Mouse (Mus musculus): ENCODE measurements around the gene Ppp1r13b. TPM values are rescaled to one million over a fixed set of nuclear protein-coding genes. Genes with fewer than 3 reads are reported as not detected.

Gene Ppp1r13b
- polyA plus RNA-seq, 1 experiment from 2014 or later, result 18.9 TPM

- Histone ChIP-seq H3K9me3 (ENCODE audit: control insufficient read depth, low read length) (no peaks in the 10 kb centered on the region), H3K27me3 (ENCODE audit: control insufficient read depth, insufficient read depth, low read length) (no peaks in the 10 kb centered on the region), H3K36me3 (ENCODE audit: control insufficient read depth, insufficient read depth, low read length) (no peaks in the 10 kb centered on the region), H3K27ac (replicated peaks) (no peak overlapping the region; the same call in 1 of the 2 replicates), H3K4me3 (ENCODE audit: low read depth, low read length) (no peak overlapping the region), H3K4me1 (replicated peaks; ENCODE audit: control insufficient read depth, insufficient read depth) (no peaks in the 10 kb centered on the region), H3K4me2 (replicated peaks; ENCODE audit: low read depth) (no peak overlapping the region), H3K9ac (ENCODE audit: low read length) (no peak overlapping the region)
- TF ChIP-seq CTCF (IDR thresholded peaks at IDR 0.05; ENCODE audit: low read depth), result no peak
- no peak for TF ChIP-seq EP300 (optimal IDR thresholded peaks at IDR 0.05)
- DNase-seq (ENCODE audit: low spot score) (peak; percentile 60), ATAC-seq (ENCODE audit: low FRiP score, low TSS enrichment) (peak; percentile 40)
- WGBS, result 31% methylated on average over 1 of the region's 1 CpGs
Observed at GRCm38 (mm10) chr12:111927338-111927737, 19.4 kb upstream of the Ppp1r13b start.

- no peak overlapping the region for H3K9ac ChIP-seq (ENCODE audit: low read length)
- no peak overlapping the region for H3K4me3 ChIP-seq (ENCODE audit: low read depth, low read length)
- H3K27me3 ChIP-seq (ENCODE audit: control insufficient read depth, insufficient read depth, low read length), result no peaks in the 10 kb centered on the region
- H3K4me1 ChIP-seq (replicated peaks; ENCODE audit: control insufficient read depth, insufficient read depth), result no peaks in the 10 kb centered on the region
- no peaks in the 10 kb centered on the region for H3K36me3 ChIP-seq (ENCODE audit: control insufficient read depth, insufficient read depth, low read length)
- DNase-seq (ENCODE audit: low spot score) (no peak), ATAC-seq (ENCODE audit: low FRiP score, low TSS enrichment) (no peak)
- no peaks in the 10 kb centered on the region for H3K9me3 ChIP-seq (ENCODE audit: control insufficient read depth, low read length)
- TF ChIP-seq CTCF (IDR thresholded peaks at IDR 0.05; ENCODE audit: low read depth) (no peak), EP300 (optimal IDR thresholded peaks at IDR 0.05) (no peak)
- 80% methylated on average over 6 of the region's 6 CpGs for WGBS
- no peak overlapping the region for H3K27ac ChIP-seq (replicated peaks)
- H3K4me2 ChIP-seq (replicated peaks; ENCODE audit: low read depth), result no peak overlapping the region
Observed at GRCm38 (mm10) chr12:111923117-111923516, 15.2 kb upstream of the Ppp1r13b start.

- Histone ChIP-seq H3K4me1 (replicated peaks; ENCODE audit: control insufficient read depth, insufficient read depth) (no peaks in the 10 kb centered on the region), H3K4me2 (replicated peaks; ENCODE audit: low read depth) (no peak overlapping the region), H3K9ac (ENCODE audit: low read length) (no peak overlapping the region), H3K27me3 (ENCODE audit: control insufficient read depth, insufficient read depth, low read length) (no peaks in the 10 kb centered on the region), H3K9me3 (ENCODE audit: control insufficient read depth, low read length) (no peaks in the 10 kb centered on the region), H3K27ac (replicated peaks) (no peak overlapping the region), H3K4me3 (ENCODE audit: low read depth, low read length) (no peak overlapping the region), H3K36me3 (ENCODE audit: control insufficient read depth, insufficient read depth, low read length) (no peaks in the 10 kb centered on the region)
- no peak for DNase-seq (ENCODE audit: low spot score)
- no peak for ATAC-seq (ENCODE audit: low FRiP score, low TSS enrichment)
- 55% methylated on average over 9 of the region's 9 CpGs for WGBS
- TF ChIP-seq EP300 (optimal IDR thresholded peaks at IDR 0.05) (no peak), CTCF (IDR thresholded peaks at IDR 0.05; ENCODE audit: low read depth) (no peak)
Observed at GRCm38 (mm10) chr12:111920046-111920445, 12.1 kb upstream of the Ppp1r13b start.

GRCm38 (mm10) chr12:111916514-111917217 is 8.8 kb upstream of the Ppp1r13b start:
- H3K27me3 ChIP-seq (ENCODE audit: control insufficient read depth, insufficient read depth, low read length), result no peaks in the 10 kb centered on the region
- whole genome bisulfite sequencing, result 41% methylated on average over 12 of the region's 12 CpGs
- no peaks in the 10 kb centered on the region for H3K36me3 ChIP-seq (ENCODE audit: control insufficient read depth, insufficient read depth, low read length)
- no peak overlapping the region for H3K4me3 ChIP-seq (ENCODE audit: low read depth, low read length)
- 0 out of 2 replicates have a peak overlapping the region, but pooled peaks have one; percentile 13 for H3K9ac ChIP-seq (ENCODE audit: low read length)
- H3K4me1 ChIP-seq (replicated peaks; ENCODE audit: control insufficient read depth, insufficient read depth), result no peaks in the 10 kb centered on the region
- no peak overlapping the region for H3K4me2 ChIP-seq (replicated peaks; ENCODE audit: low read depth)
- DNase-seq (ENCODE audit: low spot score) (peak; percentile 14), ATAC-seq (ENCODE audit: low FRiP score, low TSS enrichment) (no peak)
- no peak for TF ChIP-seq EP300 (optimal IDR thresholded peaks at IDR 0.05)
- H3K27ac ChIP-seq (replicated peaks), result peak overlapping the region; percentile 45; the same call in 1 of the 2 replicates
- no peaks in the 10 kb centered on the region for H3K9me3 ChIP-seq (ENCODE audit: control insufficient read depth, low read length)

- DNase-seq (ENCODE audit: low spot score) (no peak), ATAC-seq (ENCODE audit: low FRiP score, low TSS enrichment) (no peak)
- Histone ChIP-seq H3K9ac (ENCODE audit: low read length) (no peak overlapping the region), H3K9me3 (ENCODE audit: control insufficient read depth, low read length) (no peaks in the 10 kb centered on the region), H3K4me1 (replicated peaks; ENCODE audit: control insufficient read depth, insufficient read depth) (no peaks in the 10 kb centered on the region), H3K4me2 (replicated peaks; ENCODE audit: low read depth) (no peak overlapping the region), H3K27me3 (ENCODE audit: control insufficient read depth, insufficient read depth, low read length) (no peaks in the 10 kb centered on the region), H3K36me3 (ENCODE audit: control insufficient read depth, insufficient read depth, low read length) (no peaks in the 10 kb centered on the region), H3K27ac (replicated peaks) (no peak overlapping the region), H3K4me3 (ENCODE audit: low read depth, low read length) (no peak overlapping the region)
- no peak for TF ChIP-seq EP300 (optimal IDR thresholded peaks at IDR 0.05)
- TF ChIP-seq CTCF (IDR thresholded peaks at IDR 0.05; ENCODE audit: low read depth), result no peak
- 87% methylated on average over 6 of the region's 6 CpGs for WGBS
Observed at GRCm38 (mm10) chr12:111915781-111916180, 7.9 kb upstream of the Ppp1r13b start.

GRCm38 (mm10) chr12:111914031-111914430 is 6.1 kb upstream of the Ppp1r13b start:
- H3K27ac ChIP-seq (replicated peaks), result no peak overlapping the region
- ATAC-seq (ENCODE audit: low FRiP score, low TSS enrichment), result no peak
- H3K4me3 ChIP-seq (ENCODE audit: low read depth, low read length), result no peak overlapping the region
- H3K9me3 ChIP-seq (ENCODE audit: control insufficient read depth, low read length), result no peaks in the 10 kb centered on the region
- TF ChIP-seq CTCF (IDR thresholded peaks at IDR 0.05; ENCODE audit: low read depth), result no peak
- no peak for TF ChIP-seq EP300 (optimal IDR thresholded peaks at IDR 0.05)
- no peaks in the 10 kb centered on the region for H3K27me3 ChIP-seq (ENCODE audit: control insufficient read depth, insufficient read depth, low read length)
- no peak overlapping the region for H3K4me2 ChIP-seq (replicated peaks; ENCODE audit: low read depth)
- no peak overlapping the region for H3K9ac ChIP-seq (ENCODE audit: low read length)
- WGBS, result 63% methylated on average over 3 of the region's 3 CpGs
- H3K36me3 ChIP-seq (ENCODE audit: control insufficient read depth, insufficient read depth, low read length), result no peaks in the 10 kb centered on the region
- no peaks in the 10 kb centered on the region for H3K4me1 ChIP-seq (replicated peaks; ENCODE audit: control insufficient read depth, insufficient read depth)
- no peak for DNase-seq (ENCODE audit: low spot score)
